In genomic region chr14:52256311-52257175, GRCm38 (mm10) we compare ENCODE assay signal across 8 mouse cellular contexts. TPM values are rescaled to one million over a fixed set of nuclear protein-coding genes. Genes with fewer than 3 reads are reported as not detected.
DNase-seq lines count a peak whose midpoint lies in the region; ATAC-seq and TF ChIP-seq lines count a peak whose summit lies in the region.

No protein-coding gene starts in this region.

- H3K4me2 ChIP-seq in forebrain, embryonic 15.5 days (replicated peaks) = peak overlapping the region; percentile 51
- peak overlapping the region; percentile 69 for H3K4me2 ChIP-seq in midbrain, embryonic 15.5 days

- 0 out of 2 replicates have a peak overlapping the region, but pooled peaks have one; percentile 94 for H3K27ac ChIP-seq in bone marrow, adult 2 months (ENCODE audit: control insufficient read depth, insufficient read depth, low read depth, low read length, poor library complexity)
- peak overlapping the region; percentile 93 for H3K27ac ChIP-seq in forebrain, embryonic 15.5 days (replicated peaks)
- peak overlapping the region; percentile 97 for H3K27ac ChIP-seq in midbrain, embryonic 15.5 days

- DNase-seq in left cerebral cortex, postnatal 25 days (ENCODE audit: low spot score in 2 of 2) = peak; percentile 23 to 47
- DNase-seq in left cerebral cortex, postnatal 10 days (ENCODE audit: extremely low spot score in 1 of 2, low spot score in 2 of 2) = no peak
- DNase-seq in large intestine, adult 2 months (ENCODE audit: low read depth, low spot score) = peak; percentile 22
- DNase-seq in yolk sac, embryonic 10.5 days (ENCODE audit: low spot score) = peak; percentile 32
- no peak for DNase-seq in ovary, postnatal 10 days (ENCODE audit: low spot score)

- WGBS in bone marrow, adult 2 months = 3% methylated on average over 18 of the region's 18 CpGs
- WGBS in forebrain, embryonic 15.5 days = 7% methylated on average over 18 of the region's 18 CpGs
- 3% methylated on average over 18 of the region's 18 CpGs for WGBS in large intestine, adult 2 months
- WGBS in midbrain, embryonic 15.5 days = 8% methylated on average over 18 of the region's 18 CpGs

- no peak for TF ChIP-seq POLR2A in bone marrow, adult 2 months (IDR thresholded peaks at IDR 0.05; ENCODE audit: borderline replicate concordance, control insufficient read depth, low read depth, low read length)

- H3K36me3 ChIP-seq in forebrain, embryonic 15.5 days = peaks cover 4% of the 10 kb centered on the region; the same call in 1 of the 2 replicates
- H3K36me3 ChIP-seq in midbrain, embryonic 15.5 days (replicated peaks) = 0 out of 2 replicates have a peak, but pooled peaks cover 2% of the 10 kb centered on the region

- no peaks in the 10 kb centered on the region for H3K4me1 ChIP-seq in bone marrow, adult 2 months (ENCODE audit: control insufficient read depth, insufficient read depth, low read length)
- peaks cover 23% of the 10 kb centered on the region for H3K4me1 ChIP-seq in forebrain, embryonic 15.5 days
- H3K4me1 ChIP-seq in midbrain, embryonic 15.5 days = peaks cover 27% of the 10 kb centered on the region

- H3K9ac ChIP-seq in forebrain, embryonic 15.5 days (replicated peaks) = peak overlapping the region; percentile 85
- peak overlapping the region; percentile 92 for H3K9ac ChIP-seq in midbrain, embryonic 15.5 days

- intact Hi-C loops in left cerebral cortex, postnatal 25 days (cut with DNase I) = loop anchor here (1.0 to 10.0 kb wide), 3 partner anchors 12 to 1162 kb away; partner anchors contain the start of genes Ang, Rab2b, Rnase4 and Tox4
- intact Hi-C loops in left cerebral cortex, postnatal 10 days (cut with DNase I) = no loop called here

- H3K27me3 ChIP-seq in forebrain, embryonic 15.5 days = no peaks in the 10 kb centered on the region
- no peaks in the 10 kb centered on the region for H3K27me3 ChIP-seq in midbrain, embryonic 15.5 days (replicated peaks)

- peak overlapping the region; percentile 85 for H3K4me3 ChIP-seq in bone marrow, adult 2 months (replicated peaks; ENCODE audit: control insufficient read depth, low read depth, low read length)
- H3K4me3 ChIP-seq in forebrain, embryonic 15.5 days = peak overlapping the region; percentile 68
- H3K4me3 ChIP-seq in midbrain, embryonic 15.5 days = peak overlapping the region; percentile 96

- H3K9me3 ChIP-seq in forebrain, embryonic 15.5 days = no peaks in the 10 kb centered on the region
- no peaks in the 10 kb centered on the region for H3K9me3 ChIP-seq in midbrain, embryonic 15.5 days

- no peak for TF ChIP-seq CTCF in bone marrow, adult 2 months (IDR thresholded peaks at IDR 0.05; ENCODE audit: control insufficient read depth, insufficient read depth, low read length)

- no peak for ATAC-seq in forebrain, embryonic 15.5 days (replicated peaks)
- no peak for ATAC-seq in midbrain, embryonic 15.5 days (replicated peaks)

RNA-seq across cellular contexts. Expression of gene Chd8, which starts 1.0 kb away (rescaled TPM):
- total RNA-seq in left cerebral cortex, postnatal 25 days (2021) = 100 to 1,000 TPM; 115 to 122 TPM
- 100 to 1,000 TPM; 111 to 126 TPM for total RNA-seq in left cerebral cortex, postnatal 10 days (2021)
- polyA plus RNA-seq in bone marrow, adult 2 months (2011; ENCODE audit: insufficient read depth, insufficient read length, low replicate concordance, missing spikeins) = 38.2 and 71.8 TPM in 2 replicates
- polyA plus RNA-seq in forebrain, embryonic 15.5 days (2015; fragmentation: Nextera tagmentation; extraction: Ambion mirVana) = 39.7 and 47.9 TPM in 2 replicates
- polyA plus RNA-seq in large intestine, adult 2 months (2012; rRNA removed) = 20.0 and 23.9 TPM in 2 replicates
- polyA plus RNA-seq in midbrain, embryonic 15.5 days (2015; fragmentation: Nextera tagmentation; extraction: Ambion mirVana) = 37.8 and 43.9 TPM in 2 replicates

RNA-seq across cellular contexts. Expression of gene Tox4, which starts 22.4 kb away (rescaled TPM):
- total RNA-seq in left cerebral cortex, postnatal 25 days (2021) = 10 to 100 TPM; 65.5 to 66.8 TPM
- total RNA-seq in left cerebral cortex, postnatal 10 days (2021) = 10 to 100 TPM; 55.1 to 56.7 TPM
- polyA plus RNA-seq in bone marrow, adult 2 months (2011; ENCODE audit: insufficient read depth, insufficient read length, low replicate concordance, missing spikeins) = 8.3 and 25.6 TPM in 2 replicates
- 59.5 and 62.9 TPM in 2 replicates for polyA plus RNA-seq in forebrain, embryonic 15.5 days (2015; fragmentation: Nextera tagmentation; extraction: Ambion mirVana)
- 21.6 and 28.6 TPM in 2 replicates for polyA plus RNA-seq in large intestine, adult 2 months (2012; rRNA removed)
- polyA plus RNA-seq in midbrain, embryonic 15.5 days (2015; fragmentation: Nextera tagmentation; extraction: Ambion mirVana) = 56.0 and 61.0 TPM in 2 replicates

RNA-seq across cellular contexts. Expression of gene Rab2b, which starts 22.8 kb away (rescaled TPM):
- total RNA-seq in left cerebral cortex, postnatal 25 days (2021) = 10 to 100 TPM; 30.9 to 32.4 TPM
- total RNA-seq in left cerebral cortex, postnatal 10 days (2021) = 10 to 100 TPM; 36.9 to 37.7 TPM
- polyA plus RNA-seq in bone marrow, adult 2 months (2011; ENCODE audit: insufficient read depth, insufficient read length, low replicate concordance, missing spikeins) = 6.7 and 7.9 TPM in 2 replicates
- polyA plus RNA-seq in forebrain, embryonic 15.5 days (2015; fragmentation: Nextera tagmentation; extraction: Ambion mirVana) = 44.4 and 44.8 TPM in 2 replicates
- polyA plus RNA-seq in large intestine, adult 2 months (2012; rRNA removed) = 3.6 and 4.8 TPM in 2 replicates
- 64.0 and 67.6 TPM in 2 replicates for polyA plus RNA-seq in midbrain, embryonic 15.5 days (2015; fragmentation: Nextera tagmentation; extraction: Ambion mirVana)

RNA-seq across cellular contexts. Expression of gene Mettl3, which starts 48.4 kb away (rescaled TPM):
- total RNA-seq in left cerebral cortex, postnatal 25 days (2021) = 10 to 100 TPM; 39.8 to 41.5 TPM
- 10 to 100 TPM; 32.4 to 38.6 TPM for total RNA-seq in left cerebral cortex, postnatal 10 days (2021)
- 64.5 and 98.3 TPM in 2 replicates for polyA plus RNA-seq in bone marrow, adult 2 months (2011; ENCODE audit: insufficient read depth, insufficient read length, low replicate concordance, missing spikeins)
- polyA plus RNA-seq in forebrain, embryonic 15.5 days (2015; fragmentation: Nextera tagmentation; extraction: Ambion mirVana) = 51.4 and 57.1 TPM in 2 replicates
- polyA plus RNA-seq in large intestine, adult 2 months (2012; rRNA removed) = 14.1 and 14.4 TPM in 2 replicates
- polyA plus RNA-seq in midbrain, embryonic 15.5 days (2015; fragmentation: Nextera tagmentation; extraction: Ambion mirVana) = 50.2 and 54.7 TPM in 2 replicates

RNA-seq across cellular contexts. Expression of gene Supt16, which starts 59.3 kb away (rescaled TPM):
- total RNA-seq in left cerebral cortex, postnatal 25 days (2021) = 10 to 100 TPM; 50.5 to 52.0 TPM
- total RNA-seq in left cerebral cortex, postnatal 10 days (2021) = 10 to 100 TPM; 48.3 to 53.1 TPM
- 105 and 117 TPM in 2 replicates for polyA plus RNA-seq in bone marrow, adult 2 months (2011; ENCODE audit: insufficient read depth, insufficient read length, low replicate concordance, missing spikeins)
- 56.1 and 58.9 TPM in 2 replicates for polyA plus RNA-seq in forebrain, embryonic 15.5 days (2015; fragmentation: Nextera tagmentation; extraction: Ambion mirVana)
- polyA plus RNA-seq in large intestine, adult 2 months (2012; rRNA removed) = 10.9 and 11.5 TPM in 2 replicates
- 43.0 and 45.4 TPM in 2 replicates for polyA plus RNA-seq in midbrain, embryonic 15.5 days (2015; fragmentation: Nextera tagmentation; extraction: Ambion mirVana)

Comparison
In these comparisons a context has a peak if more than half of its experiments do, and no peak if none do; other contexts are left out.
1. DNase-seq: peak in left cerebral cortex, postnatal 25 days (2 of 2), large intestine, adult 2 months (single experiment) and yolk sac, embryonic 10.5 days (single experiment); none in left cerebral cortex, postnatal 10 days (0 of 2) and ovary, postnatal 10 days (single experiment).
2. Peak in every context shown above with its lines, with median percentiles within 50 percentile points of each other: H3K27ac ChIP-seq and H3K4me3 ChIP-seq.